Mouse (Mus musculus) cerebellum, adult 2 months (tissue): ENCODE data around the gene Tbxa2r. TPM values are rescaled to one million over a fixed set of nuclear protein-coding genes. Genes with fewer than 3 reads are reported as not detected.

ENCODE experiments used
- DNase-seq, 2 experiments: peaks; one replicate each; pipeline ENCODE4 v3.0.0; 2021
- H3K27ac ChIP-seq: fragments of 200-500 bp; 2 replicates; pipeline ENCODE4 v1.5.1; 2012; ENCODE audit warnings: low read length, control low read depth, inconsistent platforms; ENCODE audit not compliant: insufficient read depth
- H3K27me3 ChIP-seq: fragments of 200-500 bp; 2 replicates; pipeline ENCODE4 v1.6.1; 2012; ENCODE audit warnings: inconsistent platforms, mild to moderate bottlenecking, low read length, moderate library complexity; ENCODE audit not compliant: control insufficient read depth, insufficient read depth
- H3K4me1 ChIP-seq: fragments of 200-500 bp; 2 replicates; pipeline ENCODE4 v1.6.1; 2011; ENCODE audit warnings: low read length; ENCODE audit not compliant: control insufficient read depth, insufficient read depth
- H3K4me3 ChIP-seq: fragments of 200-500 bp; replicated peaks from 2 replicates; pipeline ENCODE3; 2011; ENCODE audit warnings: mild to moderate bottlenecking, low read depth, low read length, control low read depth; ENCODE audit not compliant: insufficient read depth
- CTCF ChIP-seq: fragments of 200-500 bp; IDR thresholded peaks from 2 replicates; pipeline ENCODE4 v1.5.1; 2011; ENCODE audit warnings: low read depth, mild to moderate bottlenecking, control low read depth, low read length, moderate library complexity, borderline replicate concordance; ENCODE audit not compliant: insufficient read depth
- POLR2A ChIP-seq: fragments of 200-500 bp; IDR thresholded peaks from 2 replicates; pipeline ENCODE4 v1.6.1; 2011; ENCODE audit warnings: low read length, control low read depth, borderline replicate concordance; ENCODE audit not compliant: insufficient read depth
- WGBS: fragments of 180-500 bp; shearing (Covaris S2); methylation state at CpG from one replicate; pipeline ENCODE4 v1.1.7; 2018; 5-methylcytosine and 5-hydroxymethylcytosine counted together
- polyA plus RNA-seq: library from polyadenylated mRNA; depleted of rRNA; stranded (reverse); fragments of >200 nt; gene quantifications from 2 replicates; pipeline ENCODE4 v1.2.3, GENCODE M21; 2012

Gene Tbxa2r
- polyA plus RNA-seq, 1 experiment, result 3.2 TPM

DNA sequence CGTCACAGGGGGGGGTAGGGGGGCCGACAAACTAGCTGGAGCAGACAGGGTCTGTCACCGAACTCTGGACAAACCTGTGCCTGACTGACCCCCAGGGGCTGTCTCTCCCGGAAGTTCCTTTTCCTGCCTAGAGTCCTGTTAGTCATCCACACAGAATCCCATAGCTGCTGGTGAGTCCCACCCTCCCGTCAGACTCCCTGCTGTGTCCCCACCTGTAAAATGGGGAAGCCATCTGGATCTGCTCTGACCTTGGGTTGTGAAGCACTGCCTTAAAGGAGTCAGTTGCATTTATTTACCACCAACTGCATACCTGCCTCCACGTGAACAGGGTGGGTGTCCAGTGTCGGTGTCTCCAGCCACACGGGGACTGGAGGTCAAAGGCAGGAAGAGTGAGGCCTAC, 34.1 kb upstream of the Tbxa2r start:
- no peaks in the 10 kb centered on the region for H3K27me3 ChIP-seq
- H3K4me1 ChIP-seq, result peaks cover 46% of the 10 kb centered on the region
- peak; percentile 90 to 92 for DNase-seq
- peak overlapping the region; percentile 87 for H3K27ac ChIP-seq
- TF ChIP-seq CTCF, result no peak
- TF ChIP-seq POLR2A, result no peak
- peak overlapping the region; percentile 71 for H3K4me3 ChIP-seq
- 8% methylated on average over 8 of the region's 8 CpGs for WGBS

DNA sequence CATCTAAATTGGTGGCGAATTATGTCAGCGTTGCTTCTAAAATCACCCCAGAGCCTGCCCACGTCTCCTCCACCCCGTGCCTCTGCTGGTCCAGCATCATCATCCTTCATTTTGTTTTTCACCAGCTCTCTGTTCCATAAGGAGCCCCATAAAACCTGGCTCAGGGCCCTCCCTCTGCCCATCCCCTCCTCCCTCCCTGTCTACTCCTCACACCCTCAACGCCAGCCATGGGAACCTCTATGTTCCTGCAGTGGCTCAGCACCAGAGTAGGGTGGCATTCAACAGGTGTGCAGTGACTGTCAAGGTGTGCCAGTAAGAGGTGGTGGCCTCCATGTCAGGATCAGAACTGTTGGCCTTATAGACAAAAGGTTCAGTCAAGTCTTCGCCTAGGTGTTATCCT, 33.3 kb upstream of the Tbxa2r start:
- H3K4me3 ChIP-seq, result peak overlapping the region; percentile 71
- H3K27me3 ChIP-seq, result no peaks in the 10 kb centered on the region
- peak overlapping the region; percentile 87 for H3K27ac ChIP-seq
- 37% methylated on average over 6 of the region's 6 CpGs for WGBS
- no peak for TF ChIP-seq CTCF
- no peak for TF ChIP-seq POLR2A
- peaks cover 54% of the 10 kb centered on the region for H3K4me1 ChIP-seq
- peak; percentile 55 to 58 for DNase-seq

DNA sequence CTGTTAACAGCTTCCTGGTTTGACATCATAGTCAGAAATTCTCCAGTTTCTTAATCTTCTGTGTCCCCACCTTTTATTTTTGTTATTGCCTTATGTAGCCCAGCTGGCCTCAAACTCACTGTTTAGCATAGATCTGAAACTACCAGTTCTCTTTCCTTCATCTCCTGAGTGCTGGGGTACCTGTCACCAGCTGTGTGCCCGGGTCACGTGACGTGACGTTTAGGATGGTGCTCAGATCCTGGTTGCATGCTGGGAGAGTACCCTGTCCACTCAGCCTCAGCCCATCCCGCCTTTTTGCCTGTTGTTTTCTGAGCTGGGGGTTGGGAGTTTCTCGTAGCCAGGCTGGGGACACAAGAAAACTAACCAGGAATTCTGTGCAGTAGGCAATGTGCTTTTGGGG, 31.3 kb upstream of the Tbxa2r start:
- peak overlapping the region; percentile 12 for H3K4me3 ChIP-seq
- peaks cover 72% of the 10 kb centered on the region for H3K4me1 ChIP-seq
- TF ChIP-seq POLR2A (no peak), CTCF (no peak)
- WGBS, result 38% methylated on average over 6 of the region's 6 CpGs
- H3K27me3 ChIP-seq, result no peaks in the 10 kb centered on the region
- peak overlapping the region; percentile 78 for H3K27ac ChIP-seq
- DNase-seq, result no peak

DNA sequence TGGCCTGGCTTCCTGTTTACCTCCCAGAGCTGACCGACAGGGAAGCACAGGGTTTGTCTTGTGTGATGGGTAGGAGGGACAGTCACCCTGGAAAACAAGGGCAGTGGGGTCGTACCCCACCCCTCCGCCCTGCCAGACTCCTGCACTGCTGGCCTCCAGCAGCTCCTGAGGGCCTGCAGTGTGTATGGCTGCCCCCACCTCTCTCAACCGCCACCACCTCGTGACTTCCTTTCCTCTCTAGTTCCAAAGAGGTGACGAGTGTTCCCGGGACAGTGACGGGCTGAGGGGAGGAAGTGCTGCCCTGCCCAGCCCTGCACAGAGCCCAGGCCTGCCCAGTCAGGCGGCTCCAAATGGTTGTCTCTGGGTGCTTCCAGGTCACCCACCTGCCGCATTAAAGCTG, 30.7 kb upstream of the Tbxa2r start:
- Histone ChIP-seq H3K27me3 (no peaks in the 10 kb centered on the region), H3K4me1 (peaks cover 78% of the 10 kb centered on the region), H3K4me3 (peak overlapping the region; percentile 19), H3K27ac (peak overlapping the region; percentile 78)
- peak in 1 of 2 experiments; percentile 50 for DNase-seq
- 11% methylated on average over 10 of the region's 10 CpGs for WGBS
- no peak for TF ChIP-seq POLR2A
- TF ChIP-seq CTCF, result no peak

DNA sequence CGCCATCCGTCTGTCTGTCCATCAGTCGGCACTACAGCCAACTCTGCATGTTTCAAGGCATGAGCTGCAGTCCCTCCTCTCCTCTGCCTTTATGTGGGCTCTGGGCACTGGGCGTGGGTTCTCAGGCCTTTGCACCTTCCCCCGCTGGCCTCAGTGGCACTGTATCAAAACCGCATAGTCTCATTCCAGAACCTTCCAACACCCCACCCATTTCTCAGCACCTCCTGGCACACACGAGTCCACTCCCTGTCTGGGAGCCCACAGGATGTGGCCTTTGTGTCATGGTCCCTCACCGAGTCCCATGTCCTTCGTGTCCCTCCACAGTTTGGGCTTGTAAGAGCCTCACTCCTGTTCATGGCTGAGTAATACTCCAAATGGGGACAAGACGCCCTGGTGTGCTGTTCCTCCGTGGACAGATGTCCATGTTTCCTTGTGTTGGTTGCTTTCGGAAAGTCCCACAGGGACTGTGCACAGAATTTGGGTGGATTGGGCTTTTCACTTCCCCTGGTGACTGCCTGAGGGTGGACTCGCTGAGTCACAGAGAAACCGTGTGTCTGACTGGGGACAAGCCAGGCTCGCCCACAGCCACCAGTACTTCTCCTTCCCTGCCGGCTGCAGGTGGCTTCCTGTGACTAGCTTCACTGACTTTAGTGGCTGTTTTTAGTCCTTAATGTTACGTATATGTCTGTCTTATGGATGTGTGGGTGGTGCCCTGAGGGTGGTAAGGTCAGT, 30.0 kb upstream of the Tbxa2r start:
- DNase-seq, result peak in 1 of 2 experiments; percentile 30
- Histone ChIP-seq H3K27me3 (no peaks in the 10 kb centered on the region), H3K27ac (peak overlapping the region; percentile 78), H3K4me1 (peaks cover 85% of the 10 kb centered on the region), H3K4me3 (peak overlapping the region; percentile 24)
- no peak for TF ChIP-seq CTCF
- TF ChIP-seq POLR2A, result no peak
- 38% methylated on average over 17 of the region's 17 CpGs for WGBS

DNA sequence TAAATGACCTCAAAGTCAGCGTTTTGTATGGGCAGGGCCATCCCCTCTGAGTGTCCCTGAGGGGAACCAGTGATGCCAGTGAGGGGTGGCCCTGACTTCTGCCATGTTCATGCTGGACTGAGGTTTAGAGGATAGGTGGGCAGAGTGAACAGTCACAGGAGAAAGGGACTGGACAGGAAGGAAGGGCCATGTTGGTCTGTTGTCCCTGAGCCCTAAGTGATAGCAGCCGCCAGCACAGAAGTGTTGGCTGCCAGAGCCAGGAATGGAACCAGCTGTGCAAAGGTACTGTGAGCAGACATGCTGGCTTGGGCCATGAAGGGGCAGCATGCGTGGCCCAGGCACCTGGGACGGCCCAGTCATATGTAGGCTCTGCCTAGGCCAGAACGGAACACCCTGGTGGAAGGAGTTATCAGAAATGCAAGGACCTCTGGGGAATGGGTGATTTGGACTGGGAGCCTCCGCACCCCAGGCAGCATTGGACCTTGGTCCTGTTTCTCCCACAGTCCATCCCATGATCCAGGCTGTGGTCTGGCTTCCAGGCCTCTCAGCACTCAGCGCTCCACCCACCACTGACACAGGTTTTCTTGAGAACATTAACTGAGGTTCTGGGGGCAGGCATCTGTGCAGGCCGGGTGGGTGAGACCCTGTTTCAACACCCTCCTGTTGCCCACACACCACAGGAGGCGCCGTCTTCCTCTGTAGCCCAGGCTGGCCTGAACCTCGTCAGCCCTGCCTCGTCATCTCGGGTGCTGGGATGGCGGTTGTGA, 28.8 kb upstream of the Tbxa2r start:
- 41% methylated on average over 14 of the region's 14 CpGs for WGBS
- peak in 1 of 2 experiments; percentile 48 for DNase-seq
- TF ChIP-seq CTCF (no peak), POLR2A (no peak)
- no peaks in the 10 kb centered on the region for H3K27me3 ChIP-seq
- H3K4me1 ChIP-seq, result peaks cover 92% of the 10 kb centered on the region
- peak overlapping the region; percentile 9 for H3K4me3 ChIP-seq
- peak overlapping the region; percentile 78 for H3K27ac ChIP-seq

DNA sequence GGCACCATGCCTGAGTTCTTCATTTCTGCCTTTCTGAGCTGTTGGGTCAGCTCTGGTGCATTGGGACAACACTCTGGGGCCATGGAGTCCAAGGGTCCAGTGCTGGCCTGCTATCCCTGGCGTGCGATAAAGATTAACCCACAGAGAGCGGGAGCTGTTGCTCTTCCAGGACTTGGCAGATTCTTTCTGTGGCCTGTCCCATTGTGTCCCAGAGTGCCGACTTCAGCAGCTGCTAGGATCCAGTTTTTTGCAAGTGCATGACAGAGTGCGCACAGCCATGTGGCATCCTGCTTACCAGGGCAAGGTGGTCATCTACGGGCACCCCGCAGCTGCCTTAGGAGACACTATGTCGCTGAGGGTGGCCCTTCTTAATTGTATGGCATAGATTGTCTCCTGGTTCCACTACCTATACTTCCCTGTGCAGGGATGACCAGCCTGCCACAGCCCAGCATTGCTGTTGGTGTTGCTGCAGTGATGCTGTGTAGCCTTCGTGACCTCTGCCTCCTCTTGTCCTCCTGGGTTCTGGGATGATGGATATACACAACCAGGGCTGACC, 28.1 kb upstream of the Tbxa2r start:
- Histone ChIP-seq H3K4me3 (peak overlapping the region; percentile 16), H3K27me3 (no peaks in the 10 kb centered on the region), H3K27ac (peak overlapping the region; percentile 78), H3K4me1 (peaks cover 92% of the 10 kb centered on the region)
- DNase-seq, result peak in 1 of 2 experiments; percentile 53
- 24% methylated on average over 9 of the region's 9 CpGs for WGBS
- no peak for TF ChIP-seq POLR2A
- no peak for TF ChIP-seq CTCF
